Mouse (Mus musculus) adrenal gland, postnatal 36 days (tissue): ENCODE measurements at regions not wholly inside any gene's neighbourhood (a gene's known extent, or its start where the extent isn't known, plus 50 kb on each side); places are given as distances from the start of the nearest gene placed in this dataset.

Source experiments
- DNase-seq, 2 experiments: peaks; one replicate each; pipeline ENCODE4 v3.0.0; 2021; ENCODE audit warnings: mixed read lengths in 1 of 2

- DNase-seq: no peak
Observed at GRCm38 (mm10) chr11:50547776-50548175, 54.1 kb upstream of the Adamts2 start.

- peak; percentile 27 to 56 for DNase-seq
Observed at GRCm38 (mm10) chr11:50546456-50547144, 55.3 kb upstream of the Adamts2 start.

GRCm38 (mm10) chr11:50545421-50545820, 56.5 kb upstream of the Adamts2 start:
- no peak for DNase-seq

- DNase-seq: peak; percentile 15 to 42
Observed at GRCm38 (mm10) chr11:50540136-50540535, 61.7 kb upstream of the Adamts2 start.

- DNase-seq: no peak
Observed at GRCm38 (mm10) chr11:50534266-50534665, 67.6 kb upstream of the Adamts2 start.

GRCm38 (mm10) chr11:50527923-50528322, 74.0 kb upstream of the Adamts2 start:
- no peak for DNase-seq

- DNase-seq: no peak
Observed at GRCm38 (mm10) chr11:50520162-50520561, 81.7 kb upstream of the Adamts2 start.

- DNase-seq: no peak
Observed at GRCm38 (mm10) chr11:50507882-50508281, 77.0 kb upstream of the Rufy1 start.

GRCm38 (mm10) chr11:50507498-50507824, 76.5 kb upstream of the Rufy1 start:
- no peak for DNase-seq

GRCm38 (mm10) chr11:50506820-50507497, 76.0 kb upstream of the Rufy1 start:
- DNase-seq: no peak

- peak; percentile 37 to 49 for DNase-seq
Observed at GRCm38 (mm10) chr11:50501352-50501751, 70.4 kb upstream of the Rufy1 start.

GRCm38 (mm10) chr11:50493123-50493476, 62.2 kb upstream of the Rufy1 start:
- DNase-seq: no peak

GRCm38 (mm10) chr11:50492399-50493122, 61.6 kb upstream of the Rufy1 start:
- no peak for DNase-seq

GRCm38 (mm10) chr11:50483821-50484220, 52.9 kb upstream of the Rufy1 start:
- DNase-seq: no peak

- DNase-seq: no peak
Observed at GRCm38 (mm10) chr11:50483116-50483515, 52.2 kb upstream of the Rufy1 start.

GRCm38 (mm10) chr11:50482607-50483006, 51.7 kb upstream of the Rufy1 start:
- no peak for DNase-seq
